Mouse (Mus musculus): Measurements from ENCODE around the gene Ccdc134. TPM values are rescaled to one million over a fixed set of nuclear protein-coding genes. Genes with fewer than 3 reads are reported as not detected.

Ccdc134 gene
- polyA plus RNA-seq (2014; fragmentation: Illumina TruSeq; extraction: RNeasy Lipid Tissue Mini Kit (QIAGEN cat#74804); ENCODE audit: low read depth, low replicate concordance), result 1.9 TPM

DNA sequence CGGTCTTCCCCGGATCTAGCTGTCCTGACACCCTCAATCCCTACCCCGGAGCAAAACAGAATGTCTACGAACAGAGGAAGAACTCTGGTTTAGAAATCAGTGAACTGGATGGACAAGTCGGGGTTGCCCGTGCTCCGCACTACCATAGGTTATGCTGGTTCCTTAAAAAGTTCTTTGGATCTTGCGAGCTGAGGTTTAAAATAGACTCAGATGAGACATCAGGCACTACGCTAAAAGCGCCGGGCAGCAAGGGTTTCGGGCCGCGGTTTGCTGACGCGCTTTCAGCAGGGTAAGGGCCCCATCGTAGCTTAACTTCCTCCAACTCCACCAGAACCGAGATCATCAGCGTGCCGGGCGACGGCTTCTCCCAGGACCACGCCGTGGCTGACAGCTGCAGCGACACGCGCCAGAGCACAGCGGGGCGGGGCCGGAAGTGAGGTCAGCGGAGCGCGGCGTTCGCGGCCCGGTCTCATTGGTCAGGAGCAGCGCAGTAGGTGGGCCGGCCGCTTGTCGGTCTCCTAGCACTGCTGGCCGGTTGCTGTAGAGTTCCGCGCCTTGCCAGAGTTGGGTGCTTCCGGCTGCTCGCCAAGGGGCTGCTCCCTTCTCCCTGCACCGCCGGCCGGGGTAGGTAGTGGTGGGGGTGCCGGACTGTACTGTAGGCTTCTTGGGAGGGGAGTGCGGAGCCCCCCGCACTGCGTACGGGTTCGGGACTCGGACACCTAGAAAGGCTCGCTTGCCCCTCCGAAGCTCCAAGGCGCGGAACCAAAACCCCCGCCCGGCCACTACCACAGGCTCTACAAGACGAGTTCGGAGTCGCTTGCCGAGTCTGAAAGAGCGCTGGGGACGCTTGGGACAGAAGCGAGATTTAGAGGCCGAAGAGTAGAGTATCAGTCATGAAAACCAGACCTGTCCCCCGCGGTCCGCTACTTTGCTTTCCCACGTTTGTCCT is at the start of gene Ccdc134:
TSS of gene Ccdc134 (plus strand) at position 497 of the 949 bp plus-strand sequence.

DNA sequence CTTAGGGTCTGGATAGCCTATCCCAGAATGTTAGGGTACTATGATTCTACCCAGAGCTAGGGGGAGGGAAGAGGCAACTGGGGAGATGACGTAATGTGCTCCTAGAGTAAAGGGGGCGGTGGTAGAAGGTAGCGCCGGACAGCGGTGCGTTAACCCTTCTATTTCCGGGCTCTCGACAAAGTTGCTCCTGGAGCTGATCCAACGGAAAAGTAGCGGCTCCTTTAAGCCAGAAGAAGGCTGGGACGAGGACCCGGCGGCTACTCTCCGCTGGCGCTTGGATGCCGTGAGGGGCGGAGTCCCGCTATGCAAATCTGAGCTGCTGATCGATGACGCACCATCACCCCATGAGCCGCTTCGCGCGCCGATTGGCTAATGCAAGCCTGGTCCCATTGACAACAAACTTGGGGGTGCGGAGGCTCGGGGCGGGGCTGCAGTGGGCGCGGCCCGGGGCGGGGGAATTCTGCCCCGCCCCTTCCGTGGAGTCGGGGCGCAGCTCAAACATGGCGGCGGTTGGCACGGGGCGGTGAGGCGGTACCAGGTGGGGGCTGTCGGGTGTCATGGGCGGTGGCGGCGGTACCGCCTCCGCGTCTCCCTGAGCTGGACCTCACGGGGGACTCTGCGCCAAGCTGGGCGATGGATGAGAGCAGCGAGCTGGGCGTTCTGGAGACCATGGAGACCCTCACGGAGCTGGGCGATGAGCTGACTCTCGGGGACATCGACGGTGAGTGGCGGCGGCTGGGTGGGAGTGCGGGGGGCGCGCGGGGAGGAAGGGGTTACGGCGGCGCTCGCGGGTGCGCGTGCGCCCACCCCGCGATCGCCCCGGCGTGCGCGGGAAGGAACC is 19.3 kb downstream of the Ccdc134 start, which contains the start of gene Srebf2:
TSS of gene Srebf2 (plus strand) at position 412 of the 841 bp plus-strand sequence.

Other genes with a start within 250 kb of the Ccdc134 start
- gene Polr3h, start 201.7 kb upstream of the Ccdc134 start, polyA plus RNA-seq (2014; fragmentation: Illumina TruSeq; extraction: RNeasy Lipid Tissue Mini Kit (QIAGEN cat#74804); ENCODE audit: low read depth, low replicate concordance), result 3.6 TPM
- 0.52 TPM for gene Csdc2, start 191.2 kb upstream of the Ccdc134 start, polyA plus RNA-seq (2014; fragmentation: Illumina TruSeq; extraction: RNeasy Lipid Tissue Mini Kit (QIAGEN cat#74804); ENCODE audit: low read depth, low replicate concordance)
- gene Pmm1, start 167.0 kb upstream of the Ccdc134 start, polyA plus RNA-seq (2014; fragmentation: Illumina TruSeq; extraction: RNeasy Lipid Tissue Mini Kit (QIAGEN cat#74804); ENCODE audit: low read depth, low replicate concordance), result 2.3 TPM
- not detected for gene 1700029P11Rik, start 147.4 kb upstream of the Ccdc134 start, polyA plus RNA-seq (2014; fragmentation: Illumina TruSeq; extraction: RNeasy Lipid Tissue Mini Kit (QIAGEN cat#74804); ENCODE audit: low read depth, low replicate concordance)
- gene Xrcc6, start 140.1 kb upstream of the Ccdc134 start, polyA plus RNA-seq (2014; fragmentation: Illumina TruSeq; extraction: RNeasy Lipid Tissue Mini Kit (QIAGEN cat#74804); ENCODE audit: low read depth, low replicate concordance), result 290 TPM
- 43.8 TPM for gene Desi1, start 94.1 kb upstream of the Ccdc134 start, polyA plus RNA-seq (2014; fragmentation: Illumina TruSeq; extraction: RNeasy Lipid Tissue Mini Kit (QIAGEN cat#74804); ENCODE audit: low read depth, low replicate concordance)
- gene Snu13, start 80.3 kb upstream of the Ccdc134 start, polyA plus RNA-seq (2014; fragmentation: Illumina TruSeq; extraction: RNeasy Lipid Tissue Mini Kit (QIAGEN cat#74804); ENCODE audit: low read depth, low replicate concordance), result 480 TPM
- not detected for gene 4930407I10Rik, start 68.8 kb upstream of the Ccdc134 start, polyA plus RNA-seq (2014; fragmentation: Illumina TruSeq; extraction: RNeasy Lipid Tissue Mini Kit (QIAGEN cat#74804); ENCODE audit: low read depth, low replicate concordance)
- not detected for gene Mei1, start 57.9 kb upstream of the Ccdc134 start, polyA plus RNA-seq (2014; fragmentation: Illumina TruSeq; extraction: RNeasy Lipid Tissue Mini Kit (QIAGEN cat#74804); ENCODE audit: low read depth, low replicate concordance)
- 14.1 TPM for gene Srebf2, start 19.3 kb downstream of the Ccdc134 start, polyA plus RNA-seq (2014; fragmentation: Illumina TruSeq; extraction: RNeasy Lipid Tissue Mini Kit (QIAGEN cat#74804); ENCODE audit: low read depth, low replicate concordance)
- not detected for gene Shisa8, start 84.9 kb downstream of the Ccdc134 start, polyA plus RNA-seq (2014; fragmentation: Illumina TruSeq; extraction: RNeasy Lipid Tissue Mini Kit (QIAGEN cat#74804); ENCODE audit: low read depth, low replicate concordance)
- not detected for gene Tnfrsf13c, start 96.4 kb downstream of the Ccdc134 start, polyA plus RNA-seq (2014; fragmentation: Illumina TruSeq; extraction: RNeasy Lipid Tissue Mini Kit (QIAGEN cat#74804); ENCODE audit: low read depth, low replicate concordance)
- not detected for gene Cenpm, start 116.8 kb downstream of the Ccdc134 start, polyA plus RNA-seq (2014; fragmentation: Illumina TruSeq; extraction: RNeasy Lipid Tissue Mini Kit (QIAGEN cat#74804); ENCODE audit: low read depth, low replicate concordance)
- not detected for gene 1500009C09Rik, start 124.5 kb downstream of the Ccdc134 start, polyA plus RNA-seq (2014; fragmentation: Illumina TruSeq; extraction: RNeasy Lipid Tissue Mini Kit (QIAGEN cat#74804); ENCODE audit: low read depth, low replicate concordance)
- gene Sept3, start 147.0 kb downstream of the Ccdc134 start, polyA plus RNA-seq (2014; fragmentation: Illumina TruSeq; extraction: RNeasy Lipid Tissue Mini Kit (QIAGEN cat#74804); ENCODE audit: low read depth, low replicate concordance), result 2.0 TPM
- not detected for gene Wbp2nl, start 171.0 kb downstream of the Ccdc134 start, polyA plus RNA-seq (2014; fragmentation: Illumina TruSeq; extraction: RNeasy Lipid Tissue Mini Kit (QIAGEN cat#74804); ENCODE audit: low read depth, low replicate concordance)
- gene Naga, start 211.0 kb downstream of the Ccdc134 start, polyA plus RNA-seq (2014; fragmentation: Illumina TruSeq; extraction: RNeasy Lipid Tissue Mini Kit (QIAGEN cat#74804); ENCODE audit: low read depth, low replicate concordance), result 15.0 TPM
- gene Pheta2, start 211.0 kb downstream of the Ccdc134 start, polyA plus RNA-seq (2014; fragmentation: Illumina TruSeq; extraction: RNeasy Lipid Tissue Mini Kit (QIAGEN cat#74804); ENCODE audit: low read depth, low replicate concordance), result not detected
- gene Smdt1, start 211.0 kb downstream of the Ccdc134 start, polyA plus RNA-seq (2014; fragmentation: Illumina TruSeq; extraction: RNeasy Lipid Tissue Mini Kit (QIAGEN cat#74804); ENCODE audit: low read depth, low replicate concordance), result 42.5 TPM
- gene Ndufa6, start 226.4 kb downstream of the Ccdc134 start, polyA plus RNA-seq (2014; fragmentation: Illumina TruSeq; extraction: RNeasy Lipid Tissue Mini Kit (QIAGEN cat#74804); ENCODE audit: low read depth, low replicate concordance), result 353 TPM